Mouse (Mus musculus) spleen, postnatal 10 days (tissue): ENCODE data around the gene Sulf2.

Experiments used
- DNase-seq, 2 experiments: peaks; one replicate each; pipeline ENCODE4 v3.0.0; 2021 to 2022; ENCODE audit warnings: low spot score in 2 of 2

The Sulf2 gene

DNA sequence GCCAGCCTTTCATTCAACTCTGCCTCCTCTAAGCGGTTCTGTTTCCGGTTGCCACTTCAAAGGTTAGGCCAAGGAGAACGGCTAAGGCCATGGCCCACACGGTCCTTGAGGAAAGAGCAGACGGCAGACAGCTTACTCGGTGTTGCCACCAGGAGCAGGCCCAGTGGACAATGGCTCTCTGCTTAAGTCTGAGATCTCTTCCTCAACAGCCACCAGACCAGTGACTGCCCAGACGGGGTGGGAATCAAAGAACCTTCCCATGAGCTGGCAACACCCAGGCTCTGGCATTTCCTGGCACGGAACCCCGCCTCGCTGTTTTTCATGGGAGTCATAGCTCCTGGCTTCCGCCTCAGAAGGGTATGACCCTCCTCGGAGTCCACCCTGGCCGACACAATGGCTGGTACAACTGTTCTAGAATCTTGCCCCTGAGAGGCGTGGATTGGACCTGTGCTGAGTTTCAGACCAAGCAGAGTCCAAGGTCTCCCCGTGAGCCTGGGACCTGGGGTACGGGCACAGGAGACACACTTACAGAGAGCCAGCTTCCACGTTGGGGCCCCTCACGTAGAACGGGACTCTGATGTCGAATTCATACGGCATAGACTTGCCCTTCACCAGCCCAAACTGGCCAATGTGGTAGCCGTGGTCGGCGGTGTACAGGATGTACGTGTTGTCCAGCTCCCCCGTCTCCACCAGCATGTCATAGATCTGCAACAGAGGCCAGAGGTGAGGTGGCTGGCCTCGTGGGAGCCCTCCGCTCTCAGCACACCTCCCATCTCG, 68.8 kb downstream of the Sulf2 start:
- DNase-seq: no peak

DNA sequence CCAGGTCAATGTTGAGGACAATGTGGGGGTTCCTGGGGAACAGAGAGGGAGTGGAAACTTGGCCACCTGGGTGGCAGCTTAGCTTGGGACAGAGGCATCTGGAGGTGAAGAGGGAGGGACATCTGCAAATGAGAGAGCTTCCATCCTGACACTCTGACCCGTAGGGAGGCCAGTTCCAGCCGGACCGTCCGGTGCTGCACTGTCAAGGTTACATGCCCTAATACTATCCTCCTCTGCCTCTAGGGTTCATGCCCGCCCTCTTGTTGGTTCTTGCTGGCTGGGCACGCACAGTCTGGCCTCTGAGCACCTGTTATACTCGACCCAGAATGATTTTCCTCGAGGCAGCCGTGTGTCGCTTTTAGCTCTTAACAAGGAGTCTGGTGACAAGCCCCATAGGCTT, 69.7 kb downstream of the Sulf2 start:
- no peak for DNase-seq

DNA sequence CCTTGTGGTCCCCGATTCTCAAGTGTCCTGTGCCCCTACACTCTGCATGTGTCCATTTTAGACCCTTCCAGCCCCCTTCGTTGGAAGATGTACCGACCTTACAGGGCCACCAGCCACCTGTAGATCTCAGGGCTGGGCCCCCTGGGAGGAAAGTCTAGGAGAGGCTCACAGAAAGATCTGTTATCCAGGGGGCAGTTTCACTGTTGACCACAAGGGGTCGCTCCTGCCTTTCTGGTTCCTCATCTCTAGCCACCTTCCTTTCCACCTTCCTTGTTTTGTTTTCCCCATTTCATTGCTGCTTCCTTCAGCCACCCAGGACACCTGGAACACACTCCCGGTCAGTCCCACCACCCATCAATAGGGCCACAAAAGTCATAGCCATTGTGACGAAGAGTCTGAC, 70.5 kb downstream of the Sulf2 start:
- peak; percentile 35 to 66 for DNase-seq

DNA sequence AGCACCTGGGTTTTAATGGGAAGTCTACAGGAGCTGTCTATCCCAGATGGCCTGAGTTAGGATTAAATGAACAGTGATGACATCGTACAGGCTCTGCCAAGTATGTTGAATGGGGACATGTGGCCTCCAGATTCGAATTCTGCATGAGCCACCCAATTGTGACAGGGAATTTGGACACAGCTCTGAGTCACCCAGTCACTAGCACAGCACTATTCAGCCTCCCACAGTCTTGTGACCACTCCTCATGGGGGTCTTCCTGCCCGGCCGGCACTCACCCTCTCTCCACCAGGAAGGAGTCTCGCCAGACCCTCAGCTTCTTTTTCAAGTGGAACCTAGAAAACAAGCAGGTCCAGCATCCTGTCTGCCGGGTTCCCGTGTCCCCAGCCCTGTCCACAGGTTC, 71.4 kb downstream of the Sulf2 start:
- no peak for DNase-seq

DNA sequence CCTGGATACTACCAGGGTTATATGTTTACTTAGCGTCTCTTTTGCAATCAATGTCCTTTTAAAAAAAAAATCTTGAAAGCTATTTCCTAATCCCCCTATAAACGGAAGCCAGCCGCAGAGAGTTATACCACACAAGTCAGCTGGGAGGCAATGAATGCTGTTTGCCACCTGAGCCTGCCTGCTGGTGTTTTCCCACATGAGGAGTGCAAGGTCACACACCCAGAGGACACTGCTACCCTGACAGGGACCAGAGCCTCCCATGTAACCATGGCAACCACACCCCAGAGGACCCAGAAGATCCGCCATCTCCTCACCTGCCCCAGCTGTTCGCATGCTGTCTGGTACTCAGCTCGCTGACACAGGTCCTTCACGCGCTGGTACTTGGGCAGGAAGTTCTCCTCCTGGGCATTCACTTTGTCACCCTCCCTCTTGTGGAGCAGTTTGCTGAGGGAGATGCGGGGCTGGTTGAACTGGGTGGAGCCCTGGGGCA, 71.9 kb downstream of the Sulf2 start:
- DNase-seq: no peak

DNA sequence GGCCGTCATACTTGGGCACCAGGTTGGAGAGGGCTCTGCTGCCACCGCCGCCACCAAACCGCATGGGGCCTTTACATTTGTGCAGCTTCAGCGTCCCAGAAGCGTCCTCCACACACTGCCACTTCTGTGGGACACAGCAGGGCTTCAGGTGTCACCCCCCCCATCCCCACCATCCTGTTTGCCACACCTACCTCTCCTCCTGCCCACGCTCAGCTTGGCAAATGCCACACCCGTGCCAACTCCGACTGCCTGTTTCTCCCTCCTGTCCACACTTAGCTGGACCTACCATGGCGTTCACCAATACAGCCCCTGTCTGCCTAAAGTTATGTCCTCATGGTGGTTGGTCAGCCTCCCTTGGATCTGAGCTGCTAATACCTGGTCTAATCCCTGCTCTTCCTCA, 72.8 kb downstream of the Sulf2 start:
- no peak for DNase-seq

DNA sequence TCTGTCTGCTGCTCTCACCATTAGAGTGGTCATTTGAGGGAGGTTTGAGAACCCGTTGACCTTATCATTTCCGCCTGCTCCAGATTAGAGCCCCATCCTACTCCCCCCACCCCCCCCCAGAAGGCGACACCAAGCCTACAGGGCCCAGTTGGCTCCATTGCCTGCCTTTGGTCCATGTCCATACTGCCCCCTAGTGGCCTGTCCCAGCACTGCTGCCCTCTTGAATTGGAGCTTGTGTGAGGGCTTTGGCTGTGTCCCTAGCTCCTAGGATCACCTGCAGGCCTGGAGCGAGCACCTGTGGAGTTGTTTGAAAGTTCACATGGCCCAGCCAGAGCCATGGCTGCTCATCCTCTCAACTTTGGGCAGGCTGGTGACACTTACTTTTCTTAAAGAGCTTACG, 73.3 kb downstream of the Sulf2 start:
- peak; percentile 67 to 84 for DNase-seq

DNA sequence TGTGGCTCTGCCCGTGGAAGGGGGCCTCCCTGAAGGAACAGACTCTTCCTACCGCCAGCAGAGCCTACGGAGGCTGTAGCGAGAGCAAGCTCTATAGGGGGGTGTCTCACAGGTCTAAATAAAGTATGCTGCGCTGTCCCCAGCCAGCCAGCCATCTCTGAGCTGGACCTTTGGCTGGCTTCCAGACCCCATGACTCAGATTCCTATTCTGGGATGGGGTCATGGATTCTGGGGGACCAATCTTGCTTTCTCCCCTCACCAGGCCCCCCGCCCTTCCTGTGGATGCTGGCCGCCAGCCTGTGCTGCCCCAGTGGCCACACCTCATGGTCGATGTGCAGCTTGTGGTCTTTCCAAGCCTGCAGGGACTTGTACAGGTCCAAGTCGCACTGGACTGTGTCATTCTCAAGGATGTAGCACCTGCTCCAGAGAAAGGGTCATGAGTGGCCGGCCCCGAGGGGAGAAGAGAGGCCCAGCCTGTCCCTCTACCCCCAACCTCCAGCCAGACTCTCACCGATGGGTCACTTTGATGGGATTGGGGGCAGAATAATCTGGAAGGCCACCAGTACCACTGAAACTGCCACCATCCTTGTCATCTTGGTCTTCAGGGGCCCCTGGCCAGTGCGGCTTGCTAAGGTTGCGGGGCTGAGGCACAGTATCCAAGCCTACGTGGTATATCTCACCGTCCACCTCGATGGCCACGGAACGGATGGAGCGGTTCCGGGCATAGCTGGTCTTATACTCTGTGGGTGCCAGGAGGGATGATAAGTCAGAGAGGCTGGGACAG, 74.3 kb downstream of the Sulf2 start:
- DNase-seq: no peak

DNA sequence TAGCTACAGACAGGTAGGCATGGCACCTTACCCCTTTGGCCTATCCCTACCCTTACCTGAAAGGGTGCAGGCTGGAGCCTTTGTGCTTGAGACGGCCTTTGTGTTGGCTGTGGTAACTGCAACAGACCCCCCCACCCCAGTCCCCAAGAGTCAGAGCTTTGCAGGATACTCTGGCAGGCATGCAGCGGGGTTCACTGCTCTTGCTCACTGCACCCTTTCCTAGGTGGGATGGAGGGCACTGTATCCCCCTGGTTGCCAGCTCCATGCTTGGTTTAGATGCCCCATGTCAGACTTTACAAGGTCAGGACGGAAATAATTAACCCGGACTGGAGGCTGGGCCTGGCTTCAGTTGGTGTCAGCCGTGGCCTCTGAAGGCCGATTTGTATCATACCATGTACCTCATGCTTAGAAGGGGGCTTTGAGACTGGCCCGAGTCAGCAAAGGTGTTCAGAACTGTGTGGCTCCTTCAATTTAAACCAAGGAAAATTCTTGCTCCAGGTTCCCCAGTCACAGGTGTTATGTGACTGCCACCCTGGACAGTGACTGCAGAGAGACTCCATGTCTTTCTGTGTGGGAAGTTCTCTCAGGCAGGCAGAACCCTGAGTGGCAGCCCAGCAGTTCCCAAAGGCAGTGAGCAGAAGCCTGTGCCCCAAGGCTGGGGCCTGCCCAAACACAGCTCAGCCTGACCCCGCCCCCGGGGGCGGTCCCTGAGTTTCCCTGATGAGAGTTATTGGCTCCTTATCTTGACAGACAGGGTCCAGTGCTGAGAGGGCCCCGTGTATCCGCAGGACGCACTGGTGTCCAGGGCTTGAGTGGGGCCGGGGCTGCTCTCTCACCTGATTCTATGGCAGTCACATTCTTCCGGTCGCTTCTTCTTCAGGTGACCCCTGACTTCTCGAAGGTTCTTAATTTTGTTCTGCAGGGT, 75.2 kb downstream of the Sulf2 start:
- peak in 1 of 2 experiments; percentile 50 for DNase-seq

DNA sequence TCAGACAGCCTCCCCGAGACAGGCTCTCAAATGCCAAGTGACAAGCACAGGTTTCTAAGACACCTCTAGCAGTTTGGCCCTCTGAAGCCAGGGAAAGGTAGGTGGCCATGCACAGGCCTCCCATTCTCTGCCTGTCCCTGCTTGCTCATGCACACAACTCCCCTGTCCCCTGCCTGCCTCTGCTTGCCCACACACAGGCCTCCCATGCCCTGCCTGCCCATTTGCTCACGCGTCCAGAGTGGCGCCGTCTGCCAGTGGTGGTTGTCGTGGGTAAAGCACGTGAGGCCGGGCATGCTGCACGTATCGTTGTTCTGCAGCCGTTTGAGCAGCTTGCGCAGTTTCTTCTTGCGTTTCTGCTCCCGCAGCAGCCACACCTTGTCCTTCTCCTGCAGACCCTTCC, 76.2 kb downstream of the Sulf2 start:
- no peak for DNase-seq

DNA sequence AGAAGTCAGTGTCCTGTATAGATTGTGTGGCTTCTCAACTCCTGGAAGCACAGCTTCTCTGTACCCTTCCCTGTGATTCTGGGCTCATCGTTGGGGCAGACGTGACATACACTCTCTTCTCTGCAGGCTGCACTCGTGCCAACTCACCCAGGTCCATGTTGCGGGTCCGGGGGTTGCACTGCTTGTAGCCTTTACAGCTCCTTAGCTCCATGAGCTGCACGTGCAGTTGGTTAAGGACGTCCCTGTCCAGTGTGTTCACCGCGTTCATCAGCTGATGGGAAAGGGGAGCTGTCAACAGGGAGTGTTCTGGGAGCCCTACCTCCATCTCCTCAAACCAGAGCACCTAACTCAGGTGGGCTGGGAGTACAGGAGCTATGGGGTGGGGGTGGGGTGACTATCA, 78.1 kb downstream of the Sulf2 start:
- no peak for DNase-seq

DNA sequence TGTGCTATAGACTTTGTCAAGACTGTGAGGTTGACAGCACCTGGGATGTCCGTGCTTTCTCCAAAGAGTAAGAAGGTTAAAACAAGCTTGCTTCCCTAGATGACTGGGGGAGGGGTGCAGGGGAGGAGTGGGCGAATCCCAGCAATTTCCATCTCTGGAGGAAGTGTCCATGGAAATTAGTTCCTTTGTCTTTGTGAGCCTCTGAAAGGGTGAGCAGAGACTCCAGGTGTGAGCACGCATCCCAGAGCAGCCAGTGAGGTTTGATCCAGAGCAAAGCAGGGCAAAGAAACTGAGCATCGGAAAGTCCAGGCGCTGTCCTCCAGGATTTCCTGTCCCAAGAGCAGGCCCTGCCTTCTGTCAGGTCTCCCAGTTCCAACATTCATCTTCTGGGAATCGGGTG, 81.1 kb downstream of the Sulf2 start:
- DNase-seq: no peak

DNA sequence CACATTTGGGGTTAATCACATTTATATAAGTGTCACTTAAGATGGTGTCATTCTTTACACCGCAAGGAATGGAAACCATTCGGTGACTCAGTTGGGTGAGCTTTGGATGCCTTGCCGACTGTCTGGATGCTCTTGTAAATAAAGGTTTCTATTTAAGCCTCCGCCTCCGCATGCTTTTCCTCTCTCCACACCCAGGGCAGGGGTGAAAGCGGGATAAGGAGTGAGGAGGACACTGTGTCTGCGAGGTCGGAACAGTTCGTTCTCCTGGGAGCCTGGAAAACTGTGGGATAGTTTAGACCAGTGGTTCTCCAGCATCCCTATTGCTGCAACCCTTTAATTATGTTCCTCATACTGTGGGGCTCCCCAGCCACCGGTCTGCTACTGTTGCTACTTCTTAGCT, 82.4 kb downstream of the Sulf2 start:
- DNase-seq: no peak

DNA sequence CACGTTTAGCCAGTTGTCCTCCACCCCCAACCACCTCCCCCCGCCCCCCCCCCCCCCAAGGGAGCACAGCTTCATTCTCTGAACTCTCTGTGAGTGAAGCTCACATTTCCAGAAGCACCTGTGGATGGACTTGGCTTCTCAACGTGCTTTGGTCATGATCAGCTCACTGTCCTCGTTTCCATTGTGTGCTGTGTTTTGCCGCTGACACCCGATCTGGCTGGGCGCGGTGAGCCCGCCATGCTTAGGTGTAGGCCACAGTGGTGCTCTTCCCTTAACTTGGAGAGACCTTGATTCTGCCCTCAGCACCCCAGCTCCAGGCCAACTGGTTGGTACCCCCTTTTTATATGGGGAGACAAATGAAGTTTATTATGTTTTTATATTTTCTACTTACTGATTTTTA, 83.6 kb downstream of the Sulf2 start:
- DNase-seq: no peak

DNA sequence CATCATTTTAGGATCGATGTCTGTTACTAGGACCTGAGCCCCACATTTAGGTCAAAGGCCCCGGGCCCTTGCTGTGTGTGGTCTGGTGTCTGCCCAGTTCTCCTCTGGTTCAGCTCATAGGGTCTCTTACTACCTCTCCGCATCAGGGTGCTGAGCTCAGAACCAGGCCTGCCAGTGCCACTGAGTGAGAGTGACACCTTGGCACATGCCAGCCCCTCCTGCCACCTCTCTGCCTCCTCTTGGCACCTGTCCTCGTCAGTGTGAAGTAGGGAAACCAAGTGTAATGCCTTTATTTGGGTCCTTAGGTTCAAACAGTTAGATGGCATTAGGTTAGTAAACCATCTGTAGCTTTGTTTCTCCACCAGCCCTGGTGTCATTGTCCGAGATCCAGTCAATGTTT, 84.0 kb downstream of the Sulf2 start:
- no peak for DNase-seq

DNA sequence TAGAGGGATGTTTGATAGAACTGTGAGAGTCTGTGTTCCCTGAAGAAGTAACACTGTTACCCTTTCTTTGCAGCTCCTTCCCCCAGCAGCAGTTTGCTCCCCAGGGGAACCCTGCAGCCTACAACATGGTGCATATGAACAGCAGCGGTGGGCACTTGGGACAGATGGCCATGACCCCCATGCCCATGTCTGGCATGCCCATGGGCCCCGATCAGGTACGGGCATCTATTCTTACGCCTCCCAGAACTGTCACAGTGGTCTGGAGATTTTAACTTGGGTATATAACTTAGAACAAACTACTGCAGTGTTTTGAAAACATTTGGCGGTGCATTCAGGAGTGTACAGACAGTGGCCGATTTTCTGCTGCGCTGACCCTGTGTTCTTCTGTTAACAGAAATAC, 85.7 kb downstream of the Sulf2 start:
- DNase-seq: no peak

DNA sequence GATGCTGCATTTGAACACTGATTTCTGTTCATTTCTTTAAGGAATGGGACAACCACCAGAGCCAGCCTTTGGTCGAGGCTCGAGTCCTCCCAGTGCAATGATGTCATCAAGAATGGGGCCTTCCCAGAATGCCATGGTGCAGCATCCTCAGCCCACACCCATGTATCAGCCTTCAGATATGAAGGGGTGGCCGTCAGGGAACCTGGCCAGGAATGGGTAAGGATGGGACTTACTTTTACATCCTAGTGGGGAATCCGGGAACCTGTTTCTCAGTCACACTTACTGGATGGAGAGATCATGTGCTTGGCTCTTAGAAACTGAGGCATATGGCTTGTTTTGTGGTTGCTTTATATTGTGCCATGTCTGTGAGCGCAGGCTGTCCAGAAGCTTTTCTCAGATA, 86.3 kb downstream of the Sulf2 start:
- DNase-seq: no peak

DNA sequence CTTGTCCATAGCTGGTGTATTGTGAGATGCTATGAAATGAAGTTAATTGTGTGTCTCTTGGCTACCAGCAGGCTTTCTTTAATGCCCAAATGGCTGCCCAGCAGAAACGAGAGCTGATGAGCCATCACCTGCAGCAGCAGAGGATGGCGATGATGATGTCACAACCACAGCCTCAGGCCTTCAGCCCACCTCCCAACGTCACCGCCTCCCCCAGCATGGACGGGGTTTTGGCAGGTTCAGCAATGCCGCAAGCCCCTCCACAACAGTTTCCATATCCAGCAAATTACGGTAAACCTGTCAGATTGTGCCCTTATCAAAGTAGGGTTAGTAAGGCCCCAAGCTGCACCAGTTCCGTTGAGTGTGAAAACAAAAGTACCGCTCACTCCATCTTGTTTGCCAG, 87.2 kb downstream of the Sulf2 start:
- no peak for DNase-seq

DNA sequence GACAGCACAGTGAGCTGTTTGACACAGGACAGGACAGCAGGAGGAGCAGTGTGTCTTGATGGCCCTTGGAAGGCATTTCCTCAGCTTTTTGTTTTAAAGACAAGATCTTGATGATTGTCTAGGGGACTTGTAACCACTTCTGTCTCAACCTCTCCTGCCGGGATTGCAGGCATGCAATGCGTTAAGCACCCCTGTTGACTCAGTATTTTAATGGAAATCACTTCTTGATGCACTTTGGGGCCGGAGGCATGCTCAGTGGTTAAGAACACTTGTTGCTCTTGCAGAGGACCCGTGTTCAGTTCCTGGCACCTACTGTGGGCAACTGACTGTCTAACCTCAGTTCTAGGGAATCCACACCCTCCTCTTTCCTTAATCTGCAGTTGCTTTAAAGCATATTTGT, 89.0 kb downstream of the Sulf2 start:
- no peak for DNase-seq

DNA sequence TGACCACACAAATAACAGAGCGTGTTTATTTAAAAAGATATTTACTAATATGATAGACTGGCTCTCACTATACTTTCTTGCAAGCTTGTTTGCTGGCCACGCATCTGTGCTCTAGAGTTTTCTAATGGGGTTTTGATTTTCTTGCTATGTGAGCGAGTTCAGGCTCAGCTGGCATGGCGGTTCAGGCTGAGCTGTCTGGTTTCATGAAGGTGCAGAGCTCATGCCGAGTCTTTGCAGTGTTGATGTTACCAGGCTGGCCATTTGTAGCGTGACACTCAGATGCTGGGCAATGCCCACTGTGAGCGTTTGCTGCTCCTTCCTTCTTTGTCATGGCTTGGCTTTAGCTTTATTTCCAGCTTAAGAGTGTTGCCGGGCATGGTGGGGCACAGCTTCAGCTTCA, 93.0 kb downstream of the Sulf2 start:
- DNase-seq: no peak

DNA sequence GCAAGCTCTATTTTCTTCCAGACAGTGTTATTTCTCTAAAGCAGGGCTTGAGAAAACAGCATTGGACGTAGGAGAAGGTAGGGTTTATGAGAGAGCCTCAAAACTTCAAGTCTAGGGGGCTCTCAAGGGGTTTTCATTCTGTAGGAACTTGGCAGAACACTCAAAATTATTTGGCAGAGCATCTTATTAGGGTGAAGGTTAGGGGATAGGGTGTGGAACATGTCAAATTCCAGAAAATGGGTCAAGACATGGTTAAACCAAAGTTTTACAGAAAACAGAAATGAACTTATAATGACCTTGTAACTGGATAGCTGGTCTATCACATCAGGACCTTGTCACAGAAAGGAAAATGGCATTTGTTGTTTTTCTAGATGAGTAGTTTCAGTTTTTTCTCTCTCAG, 93.5 kb downstream of the Sulf2 start:
- DNase-seq: no peak
